ENCODE assay signal across 7 mouse cellular contexts in genomic region chr11:87816707-87817442, GRCm38 (mm10). TPM values are rescaled to one million over a fixed set of nuclear protein-coding genes. Genes with fewer than 3 reads are reported as not detected.
DNase-seq lines count a peak whose midpoint lies in the region; ATAC-seq and TF ChIP-seq lines count a peak whose summit lies in the region.

No protein-coding gene starts in this region.

- H3K4me3 ChIP-seq in heart, embryonic 15.5 days: peak overlapping the region; percentile 46
- peak overlapping the region; percentile 31 for H3K4me3 ChIP-seq in lung, embryonic 15.5 days
- H3K4me3 ChIP-seq in olfactory bulb, adult 2 months (ENCODE audit: insufficient read depth, low read depth, low read length): peak overlapping the region; percentile 47

- peak overlapping the region; percentile 77 for H3K4me2 ChIP-seq in heart, embryonic 15.5 days
- peak overlapping the region; percentile 56 for H3K4me2 ChIP-seq in lung, embryonic 15.5 days

- H3K27ac ChIP-seq in heart, embryonic 15.5 days: no peak overlapping the region
- H3K27ac ChIP-seq in lung, embryonic 15.5 days: no peak overlapping the region
- no peak overlapping the region for H3K27ac ChIP-seq in olfactory bulb, adult 2 months (ENCODE audit: insufficient read depth, low read depth, low read length)

- peak overlapping the region; percentile 40; the same call in 1 of the 2 replicates for H3K9ac ChIP-seq in heart, embryonic 15.5 days
- no peak overlapping the region for H3K9ac ChIP-seq in lung, embryonic 15.5 days

- ATAC-seq in CD4-positive, CD25-positive, alpha-beta regulatory T cell, adult 4 months: peak; percentile 66
- no peak for ATAC-seq in heart, embryonic 15.5 days (replicated peaks; ENCODE audit: insufficient number of reproducible peaks, insufficient read depth, low FRiP score, low read depth)
- no peak for ATAC-seq in lung, embryonic 15.5 days (ENCODE audit: borderline replicate concordance, extremely low read depth, low FRiP score, low TSS enrichment)

- DNase-seq in Muller cell, postnatal 12 days (ENCODE audit: inconsistent ontology term): peak; percentile 37
- DNase-seq in embryo, embryonic 10.5 days (ENCODE audit: low spot score): peak; percentile 73
- DNase-seq in kidney, postnatal 14 days: peak; percentile 19

- TF ChIP-seq CTCF in olfactory bulb, adult 2 months (IDR thresholded peaks at IDR 0.05; ENCODE audit: insufficient read depth, low read depth, low read length): peak; percentile 52

- no peaks in the 10 kb centered on the region for H3K4me1 ChIP-seq in heart, embryonic 15.5 days (replicated peaks)
- 0 out of 2 replicates have a peak, but pooled peaks cover 3% of the 10 kb centered on the region for H3K4me1 ChIP-seq in lung, embryonic 15.5 days
- peaks cover 5% of the 10 kb centered on the region; the same call in 1 of the 2 replicates for H3K4me1 ChIP-seq in olfactory bulb, adult 2 months (ENCODE audit: control insufficient read depth, insufficient read depth, low read length)

- no peaks in the 10 kb centered on the region for H3K36me3 ChIP-seq in heart, embryonic 15.5 days
- no peaks in the 10 kb centered on the region for H3K36me3 ChIP-seq in lung, embryonic 15.5 days

- H3K9me3 ChIP-seq in heart, embryonic 15.5 days (replicated peaks): no peaks in the 10 kb centered on the region
- H3K9me3 ChIP-seq in lung, embryonic 15.5 days: no peaks in the 10 kb centered on the region

- H3K27me3 ChIP-seq in heart, embryonic 15.5 days: peaks cover 38% of the 10 kb centered on the region
- H3K27me3 ChIP-seq in lung, embryonic 15.5 days: peaks cover 20% of the 10 kb centered on the region

- 4% methylated on average over 31 of the region's 31 CpGs for WGBS in heart, embryonic 15.5 days
- 2% methylated on average over 30 of the region's 31 CpGs for WGBS in lung, embryonic 15.5 days
- WGBS in olfactory bulb, adult 2 months: 3% methylated on average over 31 of the region's 31 CpGs

- TF ChIP-seq POLR2A in olfactory bulb, adult 2 months (IDR thresholded peaks at IDR 0.05; ENCODE audit: insufficient read depth, low read depth, low read length): peak; percentile 23; the same call in 1 of the 2 replicates

RNA-seq across cellular contexts. Expression of gene Lpo, which starts 11.2 kb away (rescaled TPM):
- not detected for polyA plus RNA-seq in CD4-positive, CD25-positive, alpha-beta regulatory T cell, adult 4 months (2017; shearing (Covaris generic))
- polyA plus RNA-seq in heart, embryonic 15.5 days (2015; fragmentation: Nextera tagmentation; extraction: Ambion mirVana): 0.13 and 0.79 TPM in 2 replicates
- polyA plus RNA-seq in lung, embryonic 15.5 days (2015; fragmentation: Nextera tagmentation; extraction: Ambion mirVana): 0.09 and 0.31 TPM in 2 replicates
- polyA plus RNA-seq in olfactory bulb, adult 2 months (2012; ENCODE audit: insufficient read depth, insufficient read length, low replicate concordance, missing spikeins): not detected in 2 replicates

RNA-seq across cellular contexts. Expression of gene Mpo, which starts 23.5 kb away (rescaled TPM):
- not detected for polyA plus RNA-seq in CD4-positive, CD25-positive, alpha-beta regulatory T cell, adult 4 months (2017; shearing (Covaris generic))
- 0.69 and 3.8 TPM in 2 replicates for polyA plus RNA-seq in heart, embryonic 15.5 days (2015; fragmentation: Nextera tagmentation; extraction: Ambion mirVana)
- 0.71 and 2.4 TPM in 2 replicates for polyA plus RNA-seq in lung, embryonic 15.5 days (2015; fragmentation: Nextera tagmentation; extraction: Ambion mirVana)
- polyA plus RNA-seq in olfactory bulb, adult 2 months (2012; ENCODE audit: insufficient read depth, insufficient read length, low replicate concordance, missing spikeins): not detected in 2 replicates

RNA-seq across cellular contexts. Expression of gene Mks1, which starts 36.1 kb away (rescaled TPM):
- 1 to 10 TPM; 5.1 to 9.9 TPM for polyA plus RNA-seq in CD4-positive, CD25-positive, alpha-beta regulatory T cell, adult 4 months (2017; shearing (Covaris generic))
- 7.0 and 8.3 TPM in 2 replicates for polyA plus RNA-seq in heart, embryonic 15.5 days (2015; fragmentation: Nextera tagmentation; extraction: Ambion mirVana)
- 15.2 and 16.5 TPM in 2 replicates for polyA plus RNA-seq in lung, embryonic 15.5 days (2015; fragmentation: Nextera tagmentation; extraction: Ambion mirVana)
- polyA plus RNA-seq in olfactory bulb, adult 2 months (2012; ENCODE audit: insufficient read depth, insufficient read length, low replicate concordance, missing spikeins): not detected in 2 replicates

RNA-seq across cellular contexts. Expression of gene Tspoap1, which starts 56.5 kb away (rescaled TPM):
- 1 to 10 TPM; 3.1 to 3.7 TPM for polyA plus RNA-seq in CD4-positive, CD25-positive, alpha-beta regulatory T cell, adult 4 months (2017; shearing (Covaris generic))
- polyA plus RNA-seq in heart, embryonic 15.5 days (2015; fragmentation: Nextera tagmentation; extraction: Ambion mirVana): 0.24 and 1.9 TPM in 2 replicates
- polyA plus RNA-seq in lung, embryonic 15.5 days (2015; fragmentation: Nextera tagmentation; extraction: Ambion mirVana): 1.4 and 2.7 TPM in 2 replicates
- not detected in 2 replicates for polyA plus RNA-seq in olfactory bulb, adult 2 months (2012; ENCODE audit: insufficient read depth, insufficient read length, low replicate concordance, missing spikeins)

RNA-seq across cellular contexts. Expression of gene Epx, which starts 58.5 kb away (rescaled TPM):
- polyA plus RNA-seq in CD4-positive, CD25-positive, alpha-beta regulatory T cell, adult 4 months (2017; shearing (Covaris generic)): not detected
- polyA plus RNA-seq in heart, embryonic 15.5 days (2015; fragmentation: Nextera tagmentation; extraction: Ambion mirVana): 0.19 and 0.31 TPM in 2 replicates
- not detected in 2 replicates for polyA plus RNA-seq in lung, embryonic 15.5 days (2015; fragmentation: Nextera tagmentation; extraction: Ambion mirVana)
- polyA plus RNA-seq in olfactory bulb, adult 2 months (2012; ENCODE audit: insufficient read depth, insufficient read length, low replicate concordance, missing spikeins): not detected in 2 replicates

Comparison
In these comparisons a context has a peak if more than half of its experiments do, and no peak if none do; other contexts are left out.
1. DNase-seq: peak in every context shown above with its lines; median percentile 73 in embryo, embryonic 10.5 days; 37 in Muller cell, postnatal 12 days; 19 in kidney, postnatal 14 days.